In genomic region chr2:34772252-34773235, GRCm38 (mm10) we compare ENCODE assay signal across 8 mouse cellular contexts. TPM values are rescaled to one million over a fixed set of nuclear protein-coding genes. Genes with fewer than 3 reads are reported as not detected.
A peak's percentile ranks its signal among the peaks of the same experiment; 100 is the strongest.
DNase-seq lines count a peak whose midpoint lies in the region; ATAC-seq and TF ChIP-seq lines count a peak whose summit lies in the region.

No protein-coding gene starts in this region.

- H3K4me2 ChIP-seq in heart, embryonic 12.5 days, result peak overlapping the region; percentile 77
- peak overlapping the region; percentile 55 for H3K4me2 ChIP-seq in embryonic facial prominence, embryonic 11.5 days (ENCODE audit: low read depth, low read length)
- H3K4me2 ChIP-seq in hindbrain, embryonic 13.5 days, result peak overlapping the region; percentile 76
- peak overlapping the region; percentile 61 for H3K4me2 ChIP-seq in lung, embryonic 15.5 days

- H3K27ac ChIP-seq in heart, embryonic 12.5 days (ENCODE audit: poor library complexity, severe bottlenecking), result peak overlapping the region; percentile 89
- peak overlapping the region; percentile 75 for H3K27ac ChIP-seq in ES-E14 (ENCODE audit: insufficient read depth, low read depth, low read length, poor library complexity, severe bottlenecking)
- H3K27ac ChIP-seq in embryonic facial prominence, embryonic 11.5 days (replicated peaks; ENCODE audit: low read depth, low read length), result peak overlapping the region; percentile 76
- peak overlapping the region; percentile 94 for H3K27ac ChIP-seq in hindbrain, embryonic 13.5 days
- H3K27ac ChIP-seq in lung, embryonic 15.5 days, result peak overlapping the region; percentile 81
- peak overlapping the region; percentile 85 for H3K27ac ChIP-seq in small intestine, adult 2 months (ENCODE audit: insufficient read depth, low read depth, low read length)

- no peak for DNase-seq in heart, postnatal 36 days
- DNase-seq in ES-E14 (ENCODE audit: low read depth, low spot score), result no peak
- DNase-seq in embryonic facial prominence, embryonic 11.5 days (ENCODE audit: low spot score), result peak; percentile 59
- no peak for DNase-seq in cerebellum, postnatal 36 days

- TF ChIP-seq POLR2A in small intestine, adult 2 months (IDR thresholded peaks at IDR 0.05; ENCODE audit: low read depth, low read length), result no peak; the same call in 1 of the 2 replicates

- no peak for TF ChIP-seq CTCF in small intestine, adult 2 months (IDR thresholded peaks at IDR 0.05; ENCODE audit: extremely low read depth, insufficient read length, insufficient replicate concordance, low read depth, low read length)

- H3K4me1 ChIP-seq in heart, embryonic 12.5 days (replicated peaks), result peaks cover 42% of the 10 kb centered on the region
- H3K4me1 ChIP-seq in ES-E14 (ENCODE audit: control insufficient read depth in 2 of 2, insufficient read depth in 2 of 2, low read length in 2 of 2, poor library complexity in 1 of 2), result peaks cover 3 to 5% of the 10 kb centered on the region in 2 experiments; a peak in 1 of 4 replicates
- 0 out of 2 replicates have a peak, but pooled peaks cover 2% of the 10 kb centered on the region for H3K4me1 ChIP-seq in embryonic facial prominence, embryonic 11.5 days (ENCODE audit: control insufficient read depth, insufficient read depth, low read length)
- peaks cover 58% of the 10 kb centered on the region for H3K4me1 ChIP-seq in hindbrain, embryonic 13.5 days (replicated peaks)
- peaks cover 40% of the 10 kb centered on the region for H3K4me1 ChIP-seq in lung, embryonic 15.5 days
- H3K4me1 ChIP-seq in small intestine, adult 2 months (ENCODE audit: control insufficient read depth, insufficient read depth, insufficient read length, low read length), result peaks cover 11% of the 10 kb centered on the region; the same call in 1 of the 2 replicates

- peak overlapping the region; percentile 96 for H3K4me3 ChIP-seq in heart, embryonic 12.5 days
- peak overlapping the region; percentile 82 to 97 for H3K4me3 ChIP-seq in ES-E14 (ENCODE audit: insufficient read depth in 1 of 2, low read depth in 1 of 2, low read length in 2 of 2, poor library complexity in 1 of 2, severe bottlenecking in 1 of 2)
- H3K4me3 ChIP-seq in embryonic facial prominence, embryonic 11.5 days (ENCODE audit: low read depth, low read length), result peak overlapping the region; percentile 91
- H3K4me3 ChIP-seq in hindbrain, embryonic 13.5 days, result peak overlapping the region; percentile 96
- H3K4me3 ChIP-seq in lung, embryonic 15.5 days, result peak overlapping the region; percentile 80
- H3K4me3 ChIP-seq in small intestine, adult 2 months (ENCODE audit: low read depth, low read length), result peak overlapping the region; percentile 80

- intact Hi-C loops in heart, postnatal 36 days (cut with DNase I), result loop anchor here (2.0 kb wide), 1 partner anchor 26 kb away; the partner anchor contains the start of gene Rabepk

- WGBS in heart, embryonic 12.5 days, result 3% methylated on average over 50 of the region's 50 CpGs
- 4% methylated on average over 50 of the region's 50 CpGs for WGBS in embryonic facial prominence, embryonic 11.5 days
- WGBS in hindbrain, embryonic 13.5 days, result 4% methylated on average over 50 of the region's 50 CpGs
- 2% methylated on average over 48 of the region's 50 CpGs for WGBS in lung, embryonic 15.5 days
- WGBS in small intestine, adult 2 months, result under 1% methylated on average over 50 of the region's 50 CpGs

- ATAC-seq in heart, embryonic 12.5 days (ENCODE audit: insufficient number of reproducible peaks, low FRiP score), result peak; percentile 37
- ATAC-seq in embryonic facial prominence, embryonic 11.5 days (replicated peaks; ENCODE audit: insufficient number of reproducible peaks, low FRiP score, low TSS enrichment, low read depth), result peak; percentile 21; the same call in 1 of the 2 replicates
- no peak; the same call in 1 of the 2 replicates for ATAC-seq in hindbrain, embryonic 13.5 days (ENCODE audit: low FRiP score)
- ATAC-seq in lung, embryonic 15.5 days (ENCODE audit: borderline replicate concordance, extremely low read depth, low FRiP score, low TSS enrichment), result peak; percentile 16

- no peaks in the 10 kb centered on the region for H3K27me3 ChIP-seq in heart, embryonic 12.5 days (replicated peaks)
- no peaks in the 10 kb centered on the region for H3K27me3 ChIP-seq in embryonic facial prominence, embryonic 11.5 days (ENCODE audit: control insufficient read depth, insufficient read depth, low read length)
- H3K27me3 ChIP-seq in hindbrain, embryonic 13.5 days, result no peaks in the 10 kb centered on the region
- H3K27me3 ChIP-seq in lung, embryonic 15.5 days, result no peaks in the 10 kb centered on the region
- no peaks in the 10 kb centered on the region for H3K27me3 ChIP-seq in small intestine, adult 2 months (ENCODE audit: control insufficient read depth, insufficient read depth, low read length)

- H3K9ac ChIP-seq in heart, embryonic 12.5 days, result peak overlapping the region; percentile 99
- H3K9ac ChIP-seq in ES-E14 (ENCODE audit: insufficient read depth, low read depth, low read length, poor library complexity, severe bottlenecking), result peak overlapping the region; percentile 96
- peak overlapping the region; percentile 95 for H3K9ac ChIP-seq in embryonic facial prominence, embryonic 11.5 days (replicated peaks; ENCODE audit: low read length)
- H3K9ac ChIP-seq in hindbrain, embryonic 13.5 days, result peak overlapping the region; percentile 96
- peak overlapping the region; percentile 91 for H3K9ac ChIP-seq in lung, embryonic 15.5 days

- in situ Hi-C loops in ES-E14 (cut with MboI; ENCODE audit: low sequenced_read_pairs in 2 of 2, unreplicated experiment in 2 of 2), result no loop called here

- H3K9me3 ChIP-seq in heart, embryonic 12.5 days (replicated peaks), result no peaks in the 10 kb centered on the region
- H3K9me3 ChIP-seq in ES-E14 (ENCODE audit: control insufficient read depth, insufficient read depth, low read depth, low read length), result no peaks in the 10 kb centered on the region
- H3K9me3 ChIP-seq in embryonic facial prominence, embryonic 11.5 days (replicated peaks; ENCODE audit: control insufficient read depth, low read length), result no peaks in the 10 kb centered on the region
- no peaks in the 10 kb centered on the region for H3K9me3 ChIP-seq in hindbrain, embryonic 13.5 days
- H3K9me3 ChIP-seq in lung, embryonic 15.5 days, result no peaks in the 10 kb centered on the region

- H3K36me3 ChIP-seq in heart, embryonic 12.5 days, result peaks cover 48% of the 10 kb centered on the region
- H3K36me3 ChIP-seq in ES-E14 (ENCODE audit: control insufficient read depth, insufficient read depth, low read length, poor library complexity, severe bottlenecking), result peaks cover 35% of the 10 kb centered on the region
- peaks cover 19% of the 10 kb centered on the region for H3K36me3 ChIP-seq in embryonic facial prominence, embryonic 11.5 days (replicated peaks; ENCODE audit: control insufficient read depth, insufficient read depth, low read depth, low read length)
- peaks cover 42% of the 10 kb centered on the region for H3K36me3 ChIP-seq in hindbrain, embryonic 13.5 days
- H3K36me3 ChIP-seq in lung, embryonic 15.5 days, result peaks cover 39% of the 10 kb centered on the region
- H3K36me3 ChIP-seq in small intestine, adult 2 months (ENCODE audit: control insufficient read depth, insufficient read depth, low read length), result peaks cover 41% of the 10 kb centered on the region

TF ChIP-seq in ES-E14, 5 proteins besides CTCF, POLR2A, EP300 and RAD21:
- TF ChIP-seq ZNF384 (IDR thresholded peaks at IDR 0.05; ENCODE audit: low read depth, low read length) (0 out of 2 replicates have a peak, but pooled peaks have one; percentile 8), HCFC1 (IDR thresholded peaks at IDR 0.05; ENCODE audit: borderline replicate concordance, insufficient read depth, low read length) (no peak), CHD2 (IDR thresholded peaks at IDR 0.05; ENCODE audit: low read depth, low read length) (no peak), MAFK (IDR thresholded peaks at IDR 0.05; ENCODE audit: insufficient read depth, low read depth, low read length) (no peak)

RNA-seq across cellular contexts. Expression of gene Hspa5, which starts 0.8 kb away (rescaled TPM):
- 916 and 917 TPM in 2 replicates for polyA plus RNA-seq in heart, embryonic 12.5 days (2016; fragmentation: Nextera tagmentation; extraction: Ambion mirVana)
- total RNA-seq in heart, postnatal 36 days (2021), result 100 to 1,000 TPM; 565 to 705 TPM
- total RNA-seq in ES-E14 (2012; rRNA removed), result 1,484 and 1,772 TPM in 2 replicates
- 1,023 and 1,118 TPM in 2 replicates for polyA plus RNA-seq in embryonic facial prominence, embryonic 11.5 days (2014; fragmentation: Nextera tagmentation; extraction: Ambion mirVana)
- 438 and 458 TPM in 2 replicates for polyA plus RNA-seq in hindbrain, embryonic 13.5 days (2015; fragmentation: Nextera tagmentation; extraction: Ambion mirVana)
- polyA plus RNA-seq in lung, embryonic 15.5 days (2015; fragmentation: Nextera tagmentation; extraction: Ambion mirVana), result 1,024 and 1,028 TPM in 2 replicates
- polyA plus RNA-seq in small intestine, adult 2 months (2012; rRNA removed), result 252 and 340 TPM in 2 replicates

RNA-seq across cellular contexts. Expression of gene Gapvd1, which starts 17.5 kb away (rescaled TPM):
- polyA plus RNA-seq in heart, embryonic 12.5 days (2016; fragmentation: Nextera tagmentation; extraction: Ambion mirVana), result 78.5 and 81.3 TPM in 2 replicates
- 10 to 100 TPM; 37.5 to 41.5 TPM for total RNA-seq in heart, postnatal 36 days (2021)
- 41.1 and 47.0 TPM in 2 replicates for total RNA-seq in ES-E14 (2012; rRNA removed)
- polyA plus RNA-seq in embryonic facial prominence, embryonic 11.5 days (2014; fragmentation: Nextera tagmentation; extraction: Ambion mirVana), result 92.5 and 96.3 TPM in 2 replicates
- 122 and 129 TPM in 2 replicates for polyA plus RNA-seq in hindbrain, embryonic 13.5 days (2015; fragmentation: Nextera tagmentation; extraction: Ambion mirVana)
- polyA plus RNA-seq in lung, embryonic 15.5 days (2015; fragmentation: Nextera tagmentation; extraction: Ambion mirVana), result 81.4 and 85.9 TPM in 2 replicates
- polyA plus RNA-seq in small intestine, adult 2 months (2012; rRNA removed), result 4.8 and 7.3 TPM in 2 replicates

RNA-seq across cellular contexts. Expression of gene Rabepk, which starts 27.2 kb away (rescaled TPM):
- polyA plus RNA-seq in heart, embryonic 12.5 days (2016; fragmentation: Nextera tagmentation; extraction: Ambion mirVana), result 26.0 and 26.1 TPM in 2 replicates
- total RNA-seq in heart, postnatal 36 days (2021), result 10 to 100 TPM; 12.2 to 14.2 TPM
- total RNA-seq in ES-E14 (2012; rRNA removed), result 32.7 and 34.7 TPM in 2 replicates
- polyA plus RNA-seq in embryonic facial prominence, embryonic 11.5 days (2014; fragmentation: Nextera tagmentation; extraction: Ambion mirVana), result 34.5 and 40.2 TPM in 2 replicates
- polyA plus RNA-seq in hindbrain, embryonic 13.5 days (2015; fragmentation: Nextera tagmentation; extraction: Ambion mirVana), result 28.2 TPM in 2 replicates
- polyA plus RNA-seq in lung, embryonic 15.5 days (2015; fragmentation: Nextera tagmentation; extraction: Ambion mirVana), result 38.4 and 45.4 TPM in 2 replicates
- polyA plus RNA-seq in small intestine, adult 2 months (2012; rRNA removed), result 16.2 and 16.9 TPM in 2 replicates

RNA-seq across cellular contexts. Expression of gene Fbxw2, which starts 53.6 kb away (rescaled TPM):
- 60.1 and 66.9 TPM in 2 replicates for polyA plus RNA-seq in heart, embryonic 12.5 days (2016; fragmentation: Nextera tagmentation; extraction: Ambion mirVana)
- total RNA-seq in heart, postnatal 36 days (2021), result 10 to 100 TPM; 50.4 to 55.3 TPM
- 50.9 and 57.2 TPM in 2 replicates for total RNA-seq in ES-E14 (2012; rRNA removed)
- 66.3 and 71.2 TPM in 2 replicates for polyA plus RNA-seq in embryonic facial prominence, embryonic 11.5 days (2014; fragmentation: Nextera tagmentation; extraction: Ambion mirVana)
- polyA plus RNA-seq in hindbrain, embryonic 13.5 days (2015; fragmentation: Nextera tagmentation; extraction: Ambion mirVana), result 83.1 and 83.8 TPM in 2 replicates
- polyA plus RNA-seq in lung, embryonic 15.5 days (2015; fragmentation: Nextera tagmentation; extraction: Ambion mirVana), result 93.2 and 94.1 TPM in 2 replicates
- 10.1 and 17.0 TPM in 2 replicates for polyA plus RNA-seq in small intestine, adult 2 months (2012; rRNA removed)
